Mouse (Mus musculus): ENCODE results near the gene Pde4b. TPM values are rescaled to one million over a fixed set of nuclear protein-coding genes. Genes with fewer than 3 reads are reported as not detected.

Gene Pde4b
- total RNA-seq, 4 experiments from 2014 or later: 4.7 to 7.3 (median 6.0) TPM

DNA sequence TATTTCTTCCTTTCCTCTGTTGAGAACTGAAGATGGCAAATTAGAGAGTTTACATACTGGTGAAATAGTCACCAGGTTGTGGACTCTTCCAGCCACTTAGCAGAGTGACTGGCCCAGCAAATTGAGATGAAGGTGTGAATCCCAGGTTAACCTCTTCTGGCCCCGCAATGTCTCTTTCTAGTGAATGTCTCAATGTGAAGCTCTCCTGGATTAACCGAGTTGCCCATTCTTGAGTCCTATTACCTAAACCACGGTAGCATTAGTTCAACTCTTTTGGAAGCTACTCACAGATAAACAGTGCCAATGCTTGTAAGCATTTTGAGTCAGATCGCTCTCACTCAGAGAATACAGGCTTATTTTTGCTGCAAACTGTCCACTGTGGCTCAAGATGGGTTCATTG, 491.7 kb downstream of the Pde4b start:
- DNase-seq: no peak

DNA sequence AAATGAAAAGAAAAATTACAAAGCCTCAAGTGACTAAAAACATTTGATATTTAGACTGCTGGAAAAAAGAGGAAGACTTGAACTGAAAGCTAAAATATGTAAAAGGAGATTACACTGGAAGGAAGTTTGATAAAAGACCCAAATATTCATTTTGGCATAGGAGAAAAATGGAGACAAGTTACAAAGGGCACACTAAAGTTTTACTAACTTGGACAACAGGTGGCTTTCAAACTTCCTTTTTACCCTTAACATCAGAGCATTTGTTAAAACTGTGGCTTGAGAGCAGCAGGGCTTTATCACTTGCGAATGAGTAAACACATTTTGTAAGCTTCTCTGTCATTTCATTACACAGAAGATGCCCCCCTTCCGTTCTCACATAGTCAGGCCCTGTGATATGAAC, 492.4 kb downstream of the Pde4b start:
- no peak for DNase-seq

DNA sequence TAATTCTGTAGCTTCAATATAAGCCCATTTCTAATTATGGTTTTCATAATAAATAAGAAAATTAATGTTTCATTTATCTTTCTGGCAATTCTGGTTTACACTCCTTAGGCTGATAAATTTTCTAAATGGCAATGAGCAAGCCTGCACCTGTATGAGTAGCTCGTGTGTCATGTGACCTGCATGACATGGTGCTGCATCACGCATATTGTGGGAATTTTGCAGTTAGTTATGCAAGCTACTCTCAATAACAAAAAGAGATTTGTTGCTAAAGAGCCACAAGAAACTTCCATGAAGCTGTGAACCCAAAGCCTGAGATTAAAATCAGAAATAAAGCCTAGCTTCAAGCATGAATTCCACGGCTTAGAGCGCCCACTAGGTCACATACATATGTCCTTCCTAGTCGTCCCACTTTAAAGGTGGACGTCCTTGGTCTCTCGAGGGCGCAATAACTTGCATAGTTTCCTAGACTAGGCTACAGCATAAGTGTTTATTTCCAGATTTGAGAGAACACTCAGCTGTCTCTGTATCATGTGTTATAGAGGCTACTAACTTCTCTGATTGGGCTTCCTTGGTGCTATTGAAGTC, 494.9 kb downstream of the Pde4b start:
- no peak for DNase-seq

DNA sequence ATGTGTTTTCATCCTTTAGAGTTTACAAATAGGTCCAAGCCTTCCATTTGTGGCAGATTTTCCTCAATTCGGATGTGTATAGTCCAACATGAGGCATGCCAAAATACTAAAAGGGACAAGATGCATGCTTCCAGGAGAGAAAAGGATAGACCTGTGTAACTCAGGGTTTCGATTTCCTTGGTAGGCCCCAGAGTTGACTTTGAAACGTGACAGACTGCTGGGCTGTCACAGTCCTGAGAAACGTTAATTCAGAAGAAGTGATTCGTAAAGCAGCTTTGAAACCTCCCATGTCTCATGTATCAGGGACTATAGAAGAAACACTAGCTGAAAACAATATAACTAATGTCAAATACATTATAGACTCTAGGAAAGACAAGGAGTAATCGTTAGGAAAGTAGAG, 495.6 kb downstream of the Pde4b start:
- no peak for DNase-seq

DNA sequence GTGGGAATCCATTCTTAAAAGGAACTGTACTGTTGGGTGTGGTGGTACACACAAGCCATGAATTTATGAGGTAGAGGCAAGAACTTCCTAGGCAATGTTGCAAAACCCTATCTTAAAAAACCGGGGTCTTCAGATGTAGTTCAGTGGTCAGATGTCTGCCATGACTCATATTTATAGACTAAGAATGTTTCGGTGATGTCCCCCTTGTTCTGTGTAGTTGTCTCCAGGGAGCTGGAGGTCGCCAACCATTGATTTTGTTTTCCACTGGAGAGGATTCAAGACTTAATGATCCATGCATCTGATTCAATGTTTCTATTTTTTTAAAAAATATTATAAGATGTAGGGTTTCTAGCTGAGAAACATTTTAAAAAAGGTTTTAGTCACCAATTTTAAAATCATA, 496.1 kb downstream of the Pde4b start:
- no peak for DNase-seq

GRCm38 (mm10) chr4:102584601-102585265, 497.4 kb downstream of the Pde4b start:
- no peak for DNase-seq

DNA sequence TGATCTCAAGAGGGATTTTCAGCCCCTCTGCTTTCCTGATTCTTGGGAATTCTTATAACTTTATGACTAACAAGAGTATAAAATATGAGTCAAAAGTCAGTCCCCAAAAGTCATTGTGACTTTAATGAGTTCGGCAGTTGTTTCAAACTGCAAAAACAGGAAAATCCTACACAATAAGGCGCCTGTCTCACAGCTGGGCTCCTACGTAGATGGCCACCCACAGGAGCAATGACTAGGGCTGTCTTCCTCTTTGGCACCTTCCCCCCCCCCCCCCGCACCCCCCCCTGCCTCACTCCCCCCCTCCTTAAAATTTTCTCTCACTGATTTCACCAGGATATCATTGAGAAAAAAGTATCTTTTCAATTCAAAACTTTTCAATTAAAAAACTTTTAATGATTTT, 498.2 kb downstream of the Pde4b start:
- no peak for DNase-seq

DNA sequence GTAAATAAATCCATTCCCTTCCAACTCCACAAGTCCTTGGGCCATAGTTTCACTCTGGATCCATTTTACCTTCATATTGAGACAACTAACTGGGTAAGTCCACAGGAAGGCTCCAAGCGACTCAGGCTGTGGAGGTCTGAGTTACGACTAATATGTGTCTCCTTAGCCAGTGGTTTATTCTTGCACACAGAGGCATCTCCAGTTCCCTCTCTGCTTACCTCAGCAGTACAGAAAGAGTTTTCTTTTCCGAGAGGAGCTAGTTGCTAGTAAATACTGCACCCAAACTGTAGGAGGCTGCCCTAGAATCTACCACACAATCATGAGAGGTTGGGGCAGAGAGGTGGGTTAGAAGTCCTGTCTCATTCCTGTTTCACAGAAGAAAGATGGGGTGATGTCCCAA, 499.4 kb downstream of the Pde4b start:
- no peak for DNase-seq

- DNase-seq: no peak
Measured at GRCm38 (mm10) chr4:102588668-102589455, 501.5 kb downstream of the Pde4b start.

GRCm38 (mm10) chr4:102589537-102590031, 502.2 kb downstream of the Pde4b start:
- no peak for DNase-seq

- DNase-seq: no peak
Measured at GRCm38 (mm10) chr4:102591798-102592197, 504.5 kb downstream of the Pde4b start.

GRCm38 (mm10) chr4:102592541-102592940, 505.2 kb downstream of the Pde4b start:
- DNase-seq: no peak

GRCm38 (mm10) chr4:102593631-102594030, 506.3 kb downstream of the Pde4b start:
- no peak for DNase-seq

- DNase-seq: no peak
Measured at GRCm38 (mm10) chr4:102594506-102594905, 507.2 kb downstream of the Pde4b start.

- DNase-seq: no peak
Measured at GRCm38 (mm10) chr4:102603968-102604367, 516.6 kb downstream of the Pde4b start.

- no peak for DNase-seq
Measured at GRCm38 (mm10) chr4:102605231-102605630, 517.9 kb downstream of the Pde4b start.

GRCm38 (mm10) chr4:102605722-102606341, 518.5 kb downstream of the Pde4b start:
- DNase-seq: no peak

GRCm38 (mm10) chr4:102606825-102607224, 519.5 kb downstream of the Pde4b start:
- DNase-seq: no peak

DNA sequence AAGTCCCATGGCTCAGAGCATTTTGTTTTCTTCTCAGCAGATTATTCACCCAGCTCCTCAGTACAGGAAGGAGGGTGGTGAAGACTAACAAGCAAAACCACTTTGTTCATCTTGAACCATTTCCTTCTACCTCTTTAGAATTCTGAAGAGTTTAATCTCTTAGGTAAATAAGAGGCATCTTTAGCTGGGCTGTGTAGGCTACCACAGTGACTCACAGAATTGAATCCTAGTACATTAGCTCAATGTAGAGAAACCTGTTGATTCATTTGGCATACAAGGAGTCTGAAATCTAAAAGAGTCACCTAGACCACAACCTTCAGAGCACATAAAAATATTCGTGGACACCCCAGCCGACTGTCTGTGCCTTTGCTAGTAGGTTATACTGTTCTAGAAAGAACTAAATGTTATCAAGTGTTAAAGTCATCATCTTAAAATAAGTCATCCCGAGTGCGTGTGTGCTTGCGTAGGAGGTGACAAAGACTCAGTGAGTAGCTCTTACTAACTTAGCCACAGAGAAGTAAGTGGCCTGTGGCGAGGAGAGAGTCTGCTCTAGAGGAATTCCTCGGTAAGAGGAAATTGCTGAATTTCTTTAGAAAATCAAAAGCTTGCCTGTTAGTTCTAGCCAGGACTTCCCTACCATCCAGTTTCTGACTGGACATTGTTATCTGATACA, 520.5 kb downstream of the Pde4b start:
- no peak for DNase-seq

GRCm38 (mm10) chr4:102612596-102612995, 525.3 kb downstream of the Pde4b start:
- no peak for DNase-seq

DNA sequence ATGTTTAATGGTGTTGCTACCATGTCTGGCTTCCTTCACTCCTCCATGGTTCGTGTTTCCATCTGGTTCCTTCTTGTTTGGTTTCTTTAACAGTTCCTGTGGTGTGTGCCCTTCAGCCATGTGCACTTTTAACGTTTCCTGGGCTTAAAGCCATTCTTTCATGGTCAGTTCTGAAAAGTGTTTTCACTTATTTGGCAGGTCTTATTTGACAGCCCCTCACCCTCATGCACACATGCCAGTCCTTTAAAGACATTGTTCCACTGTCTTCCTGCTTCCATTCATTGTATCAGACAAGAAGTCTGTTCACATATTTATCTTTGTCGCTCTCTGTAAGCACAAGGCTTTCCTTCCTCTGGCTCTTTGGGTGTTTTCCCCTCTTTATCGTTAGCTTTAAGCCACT, 530.4 kb downstream of the Pde4b start:
- no peak for DNase-seq

- DNase-seq: no peak
Measured at GRCm38 (mm10) chr4:102618609-102619008, 531.3 kb downstream of the Pde4b start.

Measured in adrenal gland, adult 8-10 months (tissue).